Mouse (Mus musculus) limb, embryonic 12.5 days (tissue): ENCODE results near the gene Map4k2. TPM values are rescaled to one million over a fixed set of nuclear protein-coding genes. Genes with fewer than 3 reads are reported as not detected.
A peak's percentile ranks its signal among the peaks of the same experiment; 100 is the strongest.

ENCODE experiments used
- ATAC-seq: fragments of 200-750 bp; cut with Nextera tagmentation; 2 replicates; pipeline ENCODE4 v1.8.0; 2017; ENCODE audit warnings: low read depth, moderate TSS enrichment; ENCODE audit not compliant: insufficient number of reproducible peaks, insufficient read depth, low FRiP score, low TSS enrichment
- H3K27ac ChIP-seq: fragments of 300-500 bp; sonication (generic); 2 replicates; pipeline ENCODE4 v1.5.1; 2016; ENCODE audit warnings: mild to moderate bottlenecking, moderate library complexity
- H3K27me3 ChIP-seq: fragments of 300-500 bp; sonication (generic); 2 replicates; pipeline ENCODE4 v1.6.1; 2016; ENCODE audit warnings: mild to moderate bottlenecking, moderate library complexity
- H3K36me3 ChIP-seq: fragments of 300-500 bp; sonication (generic); 2 replicates; pipeline ENCODE4 v1.6.1; 2016; ENCODE audit warnings: mild to moderate bottlenecking, moderate library complexity
- H3K4me1 ChIP-seq: fragments of 300-500 bp; sonication (generic); replicated peaks from 2 replicates; pipeline ENCODE4 v1.6.1; 2016
- H3K4me2 ChIP-seq: fragments of 300-500 bp; sonication (generic); 2 replicates; pipeline ENCODE4 v1.6.1; 2016; ENCODE audit warnings: mild to moderate bottlenecking, moderate library complexity
- H3K4me3 ChIP-seq: fragments of 300-500 bp; sonication (generic); replicated peaks from 2 replicates; pipeline ENCODE4 v1.5.1; 2016; ENCODE audit warnings: mild to moderate bottlenecking
- H3K9ac ChIP-seq: fragments of 300-500 bp; sonication (generic); replicated peaks from 2 replicates; pipeline ENCODE4 v1.6.1; 2016; ENCODE audit warnings: mild to moderate bottlenecking, moderate library complexity
- H3K9me3 ChIP-seq: fragments of 300-500 bp; sonication (generic); 2 replicates; pipeline ENCODE4 v1.6.1; 2016; ENCODE audit warnings: mild to moderate bottlenecking, moderate library complexity
- WGBS: fragments of 180-500 bp; shearing (Covaris S2); methylation state at CpG from one replicate; pipeline ENCODE4 v1.1.7; 2016; 5-methylcytosine and 5-hydroxymethylcytosine counted together
- polyA plus RNA-seq: library from polyadenylated mRNA; unstranded; fragments of >200 nt; fragmentation: Nextera tagmentation; extraction: Ambion mirVana; gene quantifications from 2 replicates; pipeline ENCODE4 v1.2.1, GENCODE M21; 2016

Gene Map4k2
- 13.5 and 13.6 TPM in 2 replicates for polyA plus RNA-seq

GRCm38 (mm10) chr19:6340524-6341452 is at the start of gene Map4k2:
Gene Map4k2, plus strand, starts transcription at chr19:6341135.
- Histone ChIP-seq H3K4me3 (peak within 1 kb of the TSS; percentile 69), H3K27me3 (no peaks in the 10 kb centered on the region), H3K36me3 (peaks cover 73% of the 10 kb centered on the region), H3K27ac (0 out of 2 replicates have a peak within 1 kb of the TSS, but pooled peaks have one; percentile 29), H3K4me2 (peak within 1 kb of the TSS; percentile 91), H3K9me3 (no peaks in the 10 kb centered on the region), H3K4me1 (peaks cover 34% of the 10 kb centered on the region), H3K9ac (peak within 1 kb of the TSS; percentile 77)
- WGBS = 9% methylated on average over 68 of the region's 72 CpGs
- ATAC-seq = peak; percentile 65; the same call in 1 of the 2 replicates

GRCm38 (mm10) chr19:6292262-6292661 is 48.7 kb upstream of the Map4k2 start:
- H3K36me3 ChIP-seq = peaks cover 92% of the 10 kb centered on the region
- 0 out of 2 replicates have a peak overlapping the region, but pooled peaks have one; percentile 23 for H3K27ac ChIP-seq

DNA sequence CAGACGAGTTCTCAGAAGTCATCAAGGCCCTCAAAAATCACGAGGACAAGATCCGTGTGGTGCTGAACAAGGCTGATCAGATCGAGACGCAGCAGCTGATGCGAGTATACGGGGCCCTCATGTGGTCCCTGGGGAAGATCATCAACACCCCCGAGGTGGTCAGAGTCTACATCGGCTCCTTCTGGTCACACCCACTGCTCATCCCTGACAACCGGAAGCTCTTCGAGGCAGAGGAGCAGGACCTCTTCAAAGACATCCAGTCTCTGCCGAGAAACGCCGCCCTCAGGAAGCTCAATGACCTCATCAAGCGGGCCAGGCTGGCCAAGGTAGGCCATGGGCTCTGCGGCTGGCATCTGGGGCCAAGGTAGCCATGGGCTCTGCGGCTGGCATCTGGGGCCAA is 46.6 kb upstream of the Map4k2 start:
- Histone ChIP-seq H3K4me2 (no peak overlapping the region), H3K9me3 (no peaks in the 10 kb centered on the region), H3K4me3 (no peak overlapping the region), H3K9ac (no peak overlapping the region), H3K36me3 (peaks cover 95% of the 10 kb centered on the region), H3K27me3 (no peaks in the 10 kb centered on the region), H3K4me1 (no peaks in the 10 kb centered on the region), H3K27ac (no peak overlapping the region)
- 92% methylated on average over 17 of the region's 17 CpGs for whole genome bisulfite sequencing
- no peak for ATAC-seq

More at GRCm38 (mm10) chr19:6292262-6292661, 48.7 kb upstream of the Map4k2 start:
- Histone ChIP-seq H3K9ac (no peak overlapping the region), H3K27me3 (no peaks in the 10 kb centered on the region), H3K9me3 (no peaks in the 10 kb centered on the region), H3K4me1 (peaks cover 11% of the 10 kb centered on the region), H3K4me2 (no peak overlapping the region), H3K4me3 (no peak overlapping the region)
- ATAC-seq = no peak
- 84% methylated on average over 5 of the region's 5 CpGs for WGBS

- Histone ChIP-seq H3K4me2 (no peak overlapping the region), H3K4me3 (no peak overlapping the region), H3K9me3 (no peaks in the 10 kb centered on the region), H3K27me3 (no peaks in the 10 kb centered on the region), H3K4me1 (no peaks in the 10 kb centered on the region), H3K36me3 (peaks cover 96% of the 10 kb centered on the region), H3K27ac (no peak overlapping the region), H3K9ac (no peak overlapping the region)
- ATAC-seq = no peak
- 94% methylated on average over 5 of the region's 5 CpGs for WGBS
Measured at GRCm38 (mm10) chr19:6296551-6297210, 44.3 kb upstream of the Map4k2 start.

DNA sequence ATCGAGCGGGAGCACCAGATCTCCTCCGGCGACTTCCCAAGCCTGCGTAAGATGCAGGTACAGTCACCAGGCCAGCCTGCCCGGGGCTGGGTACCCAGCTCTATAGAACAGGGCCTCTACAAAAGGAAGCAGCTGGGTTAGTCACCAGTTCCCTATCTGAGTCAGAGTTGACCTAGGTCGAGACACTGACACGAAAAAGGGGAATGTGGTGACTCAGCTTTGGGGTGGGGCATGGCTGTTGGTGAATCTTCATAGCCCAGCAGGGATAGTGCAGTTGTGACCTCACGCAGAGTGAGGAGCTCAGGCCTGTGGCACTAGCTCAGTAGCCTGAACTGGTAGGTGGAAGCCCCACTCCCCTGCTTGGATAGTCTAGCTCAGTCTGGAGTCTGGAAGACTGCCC is 43.3 kb upstream of the Map4k2 start:
- Histone ChIP-seq H3K27ac (no peak overlapping the region), H3K27me3 (no peaks in the 10 kb centered on the region), H3K36me3 (peaks cover 89% of the 10 kb centered on the region), H3K9me3 (no peaks in the 10 kb centered on the region), H3K4me2 (no peak overlapping the region), H3K9ac (no peak overlapping the region), H3K4me3 (no peak overlapping the region), H3K4me1 (peaks cover 6% of the 10 kb centered on the region; the same call in 1 of the 2 replicates)
- no peak for ATAC-seq
- WGBS = 89% methylated on average over 9 of the region's 9 CpGs

- Histone ChIP-seq H3K4me1 (peaks cover 14% of the 10 kb centered on the region; the same call in 1 of the 2 replicates), H3K4me3 (no peak overlapping the region), H3K9me3 (no peaks in the 10 kb centered on the region), H3K4me2 (no peak overlapping the region), H3K9ac (no peak overlapping the region), H3K36me3 (peaks cover 77% of the 10 kb centered on the region), H3K27ac (peak overlapping the region; percentile 53; the same call in 1 of the 2 replicates), H3K27me3 (no peaks in the 10 kb centered on the region)
- no peak for ATAC-seq
- 75% methylated on average over 4 of the region's 4 CpGs for WGBS
Measured at GRCm38 (mm10) chr19:6299003-6299402, 41.9 kb upstream of the Map4k2 start.

DNA sequence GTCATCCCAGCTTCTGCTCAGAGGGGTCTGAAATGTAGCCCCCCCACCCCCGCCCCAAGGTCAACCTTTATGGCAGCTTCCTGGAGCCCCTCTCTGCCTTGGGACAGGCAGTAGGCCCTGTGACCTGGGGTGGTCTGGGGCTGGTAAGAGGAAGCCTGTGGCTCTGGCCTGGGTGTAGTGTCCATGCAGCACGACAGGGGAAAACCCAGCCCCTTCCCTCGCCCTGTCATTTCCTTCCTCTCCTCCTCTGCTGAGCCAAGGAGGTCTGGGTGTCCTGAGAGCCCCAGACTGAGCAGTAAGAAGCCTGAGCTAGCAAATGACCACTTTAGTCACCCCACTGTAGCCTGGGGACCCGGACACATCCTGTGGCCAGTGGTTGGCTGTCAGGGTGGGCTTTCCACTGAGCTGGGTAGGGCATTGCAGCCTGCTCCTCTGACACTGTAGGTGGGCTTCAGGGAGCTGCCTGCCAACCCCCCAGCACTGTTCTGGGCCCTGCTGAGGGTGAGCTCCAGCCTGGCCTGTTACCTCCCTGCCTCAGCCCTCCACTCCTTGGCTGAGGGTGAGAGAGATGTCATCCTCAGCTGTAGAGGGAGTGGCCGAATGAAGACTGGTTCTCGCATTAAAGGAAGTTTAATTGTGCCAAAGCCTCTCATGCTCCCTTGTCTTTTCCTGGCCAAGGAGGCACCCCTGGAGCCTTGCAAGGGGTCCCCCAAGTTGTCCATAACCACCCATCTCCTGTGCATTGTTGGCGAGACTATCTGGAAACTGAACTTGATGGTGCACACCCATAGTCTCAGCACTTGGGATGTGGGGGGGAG is 41.3 kb upstream of the Map4k2 start:
- H3K4me3 ChIP-seq = no peak overlapping the region

GRCm38 (mm10) chr19:6300402-6300841 is 40.5 kb upstream of the Map4k2 start:
- H3K27ac ChIP-seq = peak overlapping the region; percentile 3; the same call in 1 of the 2 replicates
- 67% methylated on average over 7 of the region's 7 CpGs for WGBS
- H3K4me3 ChIP-seq = no peak overlapping the region
- no peak overlapping the region for H3K9ac ChIP-seq
- peaks cover 14% of the 10 kb centered on the region; the same call in 1 of the 2 replicates for H3K4me1 ChIP-seq
- ATAC-seq = no peak
- no peaks in the 10 kb centered on the region for H3K27me3 ChIP-seq
- no peaks in the 10 kb centered on the region for H3K9me3 ChIP-seq
- no peak overlapping the region for H3K4me2 ChIP-seq
- peaks cover 63% of the 10 kb centered on the region for H3K36me3 ChIP-seq

More for the DNA sequence above, 41.3 kb upstream of the Map4k2 start:
- 82% methylated on average over 7 of the region's 7 CpGs for WGBS
- Histone ChIP-seq H3K9me3 (no peaks in the 10 kb centered on the region), H3K27ac (peak overlapping the region; percentile 53; the same call in 1 of the 2 replicates), H3K36me3 (peaks cover 71% of the 10 kb centered on the region), H3K9ac (no peak overlapping the region), H3K4me1 (peaks cover 14% of the 10 kb centered on the region; the same call in 1 of the 2 replicates), H3K4me2 (no peak overlapping the region), H3K27me3 (no peaks in the 10 kb centered on the region)
- no peak for ATAC-seq

- no peak overlapping the region for H3K4me3 ChIP-seq
- H3K4me1 ChIP-seq = peaks cover 19% of the 10 kb centered on the region
- WGBS = 86% methylated on average over 5 of the region's 5 CpGs
- no peaks in the 10 kb centered on the region for H3K9me3 ChIP-seq
- peaks cover 46% of the 10 kb centered on the region for H3K36me3 ChIP-seq
- H3K27ac ChIP-seq = peak overlapping the region; percentile 82
- H3K4me2 ChIP-seq = no peak overlapping the region
- ATAC-seq = no peak
- no peak overlapping the region for H3K9ac ChIP-seq
- no peaks in the 10 kb centered on the region for H3K27me3 ChIP-seq
Measured at GRCm38 (mm10) chr19:6302114-6302513, 38.8 kb upstream of the Map4k2 start.

DNA sequence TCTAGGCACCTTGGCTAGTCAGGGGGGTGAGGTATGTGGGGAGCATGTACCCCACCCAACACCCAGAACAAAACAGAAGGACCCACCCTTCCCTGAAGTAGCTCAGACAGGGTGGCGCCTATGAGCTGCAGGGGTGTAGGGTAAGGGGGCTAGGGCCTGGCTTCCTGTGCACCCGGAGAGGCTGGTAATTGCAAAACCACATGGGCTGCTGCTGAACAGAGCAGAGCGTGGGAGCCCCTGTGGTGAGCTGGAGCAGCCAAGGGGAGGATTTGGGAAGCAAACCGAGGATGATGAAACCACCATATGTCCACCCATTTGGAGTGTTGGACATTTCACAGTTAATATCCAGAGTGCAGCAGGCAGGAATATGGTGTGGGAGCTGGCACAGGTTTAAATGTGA is 38.4 kb upstream of the Map4k2 start:
- WGBS = 26% methylated on average over 4 of the region's 4 CpGs
- H3K4me2 ChIP-seq = no peak overlapping the region
- peaks cover 19% of the 10 kb centered on the region for H3K4me1 ChIP-seq
- no peak overlapping the region for H3K9ac ChIP-seq
- H3K9me3 ChIP-seq = no peaks in the 10 kb centered on the region
- ATAC-seq = no peak
- no peaks in the 10 kb centered on the region for H3K27me3 ChIP-seq
- H3K27ac ChIP-seq = peak overlapping the region; percentile 82
- no peak overlapping the region for H3K4me3 ChIP-seq
- H3K36me3 ChIP-seq = peaks cover 42% of the 10 kb centered on the region
